Mouse (Mus musculus): ENCODE data around the gene Klhdc9. TPM values are rescaled to one million over a fixed set of nuclear protein-coding genes. Genes with fewer than 3 reads are reported as not detected.

Gene Klhdc9
- polyA plus RNA-seq (2015; fragmentation: Illumina TruSeq; extraction: RNeasy Lipid Tissue Mini Kit (QIAGEN cat#74804); ENCODE audit: insufficient read depth, low replicate concordance), result not detected

GRCm38 (mm10) chr1:171360656-171361055, at the start of gene Klhdc9:
TSS of gene Klhdc9 (minus strand) at chr1:171360798.

GRCm38 (mm10) chr1:171388376-171389102, 27.9 kb upstream of the Klhdc9 start, which contains the start of gene Arhgap30:
TSS of gene Arhgap30 (plus strand) at chr1:171388954.

GRCm38 (mm10) chr1:171369845-171370556, 9.4 kb upstream of the Klhdc9 start, which contains the start of gene Nectin4:
TSS of gene Nectin4 (plus strand) at chr1:171370099.

GRCm38 (mm10) chr1:171345225-171346094, 15.1 kb downstream of the Klhdc9 start, which contains the start of the genes Nit1 and Pfdn2:
TSS of gene Nit1 (minus strand) at chr1:171345646.
TSS of gene Pfdn2 (plus strand) at chr1:171345670.

GRCm38 (mm10) chr1:171328839-171329432, 31.7 kb downstream of the Klhdc9 start, which contains the start of gene Dedd:
TSS of gene Dedd (plus strand) at chr1:171329145.

Other genes with a start within 250 kb of the Klhdc9 start
- 4.5 TPM for gene Cfap126, start 246.9 kb downstream of the Klhdc9 start, polyA plus RNA-seq (2015; fragmentation: Illumina TruSeq; extraction: RNeasy Lipid Tissue Mini Kit (QIAGEN cat#74804); ENCODE audit: insufficient read depth, low replicate concordance)
- gene Sdhc, start 210.2 kb downstream of the Klhdc9 start, polyA plus RNA-seq (2015; fragmentation: Illumina TruSeq; extraction: RNeasy Lipid Tissue Mini Kit (QIAGEN cat#74804); ENCODE audit: insufficient read depth, low replicate concordance), result 88.5 TPM
- 0.87 TPM for gene Mpz, start 210.1 kb downstream of the Klhdc9 start, polyA plus RNA-seq (2015; fragmentation: Illumina TruSeq; extraction: RNeasy Lipid Tissue Mini Kit (QIAGEN cat#74804); ENCODE audit: insufficient read depth, low replicate concordance)
- gene Pcp4l1, start 164.5 kb downstream of the Klhdc9 start, polyA plus RNA-seq (2015; fragmentation: Illumina TruSeq; extraction: RNeasy Lipid Tissue Mini Kit (QIAGEN cat#74804); ENCODE audit: insufficient read depth, low replicate concordance), result 7.7 TPM
- gene Nr1i3, start 146.8 kb downstream of the Klhdc9 start, polyA plus RNA-seq (2015; fragmentation: Illumina TruSeq; extraction: RNeasy Lipid Tissue Mini Kit (QIAGEN cat#74804); ENCODE audit: insufficient read depth, low replicate concordance), result not detected
- gene Tomm40l, start 138.3 kb downstream of the Klhdc9 start, polyA plus RNA-seq (2015; fragmentation: Illumina TruSeq; extraction: RNeasy Lipid Tissue Mini Kit (QIAGEN cat#74804); ENCODE audit: insufficient read depth, low replicate concordance), result 22.7 TPM
- gene Apoa2, start 135.7 kb downstream of the Klhdc9 start, polyA plus RNA-seq (2015; fragmentation: Illumina TruSeq; extraction: RNeasy Lipid Tissue Mini Kit (QIAGEN cat#74804); ENCODE audit: insufficient read depth, low replicate concordance), result 1.5 TPM
- gene Fcer1g, start 126.4 kb downstream of the Klhdc9 start, polyA plus RNA-seq (2015; fragmentation: Illumina TruSeq; extraction: RNeasy Lipid Tissue Mini Kit (QIAGEN cat#74804); ENCODE audit: insufficient read depth, low replicate concordance), result 360 TPM
- gene Adamts4, start 110.4 kb downstream of the Klhdc9 start, polyA plus RNA-seq (2015; fragmentation: Illumina TruSeq; extraction: RNeasy Lipid Tissue Mini Kit (QIAGEN cat#74804); ENCODE audit: insufficient read depth, low replicate concordance), result 0.59 TPM
- gene Ndufs2, start 109.4 kb downstream of the Klhdc9 start, polyA plus RNA-seq (2015; fragmentation: Illumina TruSeq; extraction: RNeasy Lipid Tissue Mini Kit (QIAGEN cat#74804); ENCODE audit: insufficient read depth, low replicate concordance), result 127 TPM
- gene B4galt3, start 90.5 kb downstream of the Klhdc9 start, polyA plus RNA-seq (2015; fragmentation: Illumina TruSeq; extraction: RNeasy Lipid Tissue Mini Kit (QIAGEN cat#74804); ENCODE audit: insufficient read depth, low replicate concordance), result 34.0 TPM
- gene Ppox, start 79.6 kb downstream of the Klhdc9 start, polyA plus RNA-seq (2015; fragmentation: Illumina TruSeq; extraction: RNeasy Lipid Tissue Mini Kit (QIAGEN cat#74804); ENCODE audit: insufficient read depth, low replicate concordance), result 47.6 TPM
- 52.7 TPM for gene Usp21, start 72.8 kb downstream of the Klhdc9 start, polyA plus RNA-seq (2015; fragmentation: Illumina TruSeq; extraction: RNeasy Lipid Tissue Mini Kit (QIAGEN cat#74804); ENCODE audit: insufficient read depth, low replicate concordance)
- gene Ufc1, start 65.8 kb downstream of the Klhdc9 start, polyA plus RNA-seq (2015; fragmentation: Illumina TruSeq; extraction: RNeasy Lipid Tissue Mini Kit (QIAGEN cat#74804); ENCODE audit: insufficient read depth, low replicate concordance), result 87.4 TPM
- 31.1 TPM for gene Dedd, start 31.7 kb downstream of the Klhdc9 start, polyA plus RNA-seq (2015; fragmentation: Illumina TruSeq; extraction: RNeasy Lipid Tissue Mini Kit (QIAGEN cat#74804); ENCODE audit: insufficient read depth, low replicate concordance)
- 43.5 TPM for gene Nit1, start 15.2 kb downstream of the Klhdc9 start, polyA plus RNA-seq (2015; fragmentation: Illumina TruSeq; extraction: RNeasy Lipid Tissue Mini Kit (QIAGEN cat#74804); ENCODE audit: insufficient read depth, low replicate concordance)
- gene Pfdn2, start 15.1 kb downstream of the Klhdc9 start, polyA plus RNA-seq (2015; fragmentation: Illumina TruSeq; extraction: RNeasy Lipid Tissue Mini Kit (QIAGEN cat#74804); ENCODE audit: insufficient read depth, low replicate concordance), result 72.7 TPM
- gene Nectin4, start 9.3 kb upstream of the Klhdc9 start, polyA plus RNA-seq (2015; fragmentation: Illumina TruSeq; extraction: RNeasy Lipid Tissue Mini Kit (QIAGEN cat#74804); ENCODE audit: insufficient read depth, low replicate concordance), result 1.7 TPM
- gene Arhgap30, start 28.2 kb upstream of the Klhdc9 start, polyA plus RNA-seq (2015; fragmentation: Illumina TruSeq; extraction: RNeasy Lipid Tissue Mini Kit (QIAGEN cat#74804); ENCODE audit: insufficient read depth, low replicate concordance), result 257 TPM
- 64.6 TPM for gene Usf1, start 50.5 kb upstream of the Klhdc9 start, polyA plus RNA-seq (2015; fragmentation: Illumina TruSeq; extraction: RNeasy Lipid Tissue Mini Kit (QIAGEN cat#74804); ENCODE audit: insufficient read depth, low replicate concordance)
- gene Tstd1, start 58.1 kb upstream of the Klhdc9 start, polyA plus RNA-seq (2015; fragmentation: Illumina TruSeq; extraction: RNeasy Lipid Tissue Mini Kit (QIAGEN cat#74804); ENCODE audit: insufficient read depth, low replicate concordance), result 12.3 TPM
- 14.6 TPM for gene F11r, start 76.7 kb upstream of the Klhdc9 start, polyA plus RNA-seq (2015; fragmentation: Illumina TruSeq; extraction: RNeasy Lipid Tissue Mini Kit (QIAGEN cat#74804); ENCODE audit: insufficient read depth, low replicate concordance)
- 4.5 TPM for gene Alyref2, start 142.7 kb upstream of the Klhdc9 start, polyA plus RNA-seq (2015; fragmentation: Illumina TruSeq; extraction: RNeasy Lipid Tissue Mini Kit (QIAGEN cat#74804); ENCODE audit: insufficient read depth, low replicate concordance)
- not detected for gene Itln1, start 174.5 kb upstream of the Klhdc9 start, polyA plus RNA-seq (2015; fragmentation: Illumina TruSeq; extraction: RNeasy Lipid Tissue Mini Kit (QIAGEN cat#74804); ENCODE audit: insufficient read depth, low replicate concordance)
- 43.6 TPM for gene Cd244a, start 198.4 kb upstream of the Klhdc9 start, polyA plus RNA-seq (2015; fragmentation: Illumina TruSeq; extraction: RNeasy Lipid Tissue Mini Kit (QIAGEN cat#74804); ENCODE audit: insufficient read depth, low replicate concordance)
- 142 TPM for gene Ly9, start 246.6 kb upstream of the Klhdc9 start, polyA plus RNA-seq (2015; fragmentation: Illumina TruSeq; extraction: RNeasy Lipid Tissue Mini Kit (QIAGEN cat#74804); ENCODE audit: insufficient read depth, low replicate concordance)